Mouse (Mus musculus): Measurements from ENCODE around the gene Ldhc.
A peak's percentile ranks its signal among the peaks of the same experiment; 100 is the strongest.
"Not testable (repeated sequence)": the region's sequence is repeated elsewhere in the genome, so short reads cannot be mapped to it uniquely, and the experiment has no call there.

Gene Ldhc

DNA sequence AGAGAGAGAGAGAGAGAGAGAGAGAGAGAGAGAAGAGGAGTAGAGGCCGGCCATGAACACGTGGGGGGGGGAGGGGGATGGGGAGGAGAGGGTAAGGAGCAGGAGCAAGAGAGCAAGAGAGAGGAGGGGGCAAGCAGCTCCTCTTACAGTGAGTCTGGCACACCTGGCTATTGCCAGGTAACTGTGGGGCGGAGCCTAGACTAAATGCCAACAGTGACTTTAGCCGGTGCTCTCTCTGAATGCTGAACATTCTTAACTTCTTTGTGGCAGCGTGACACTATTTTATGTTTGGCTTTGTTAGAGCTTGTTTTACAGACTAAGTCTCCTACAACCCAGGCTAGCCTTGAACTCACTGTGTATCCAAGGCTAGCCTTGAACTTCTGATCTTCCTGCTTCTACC lies 18.7 kb upstream of the Ldhc start:
- no peak for DNase-seq (ENCODE audit: low spot score)

DNA sequence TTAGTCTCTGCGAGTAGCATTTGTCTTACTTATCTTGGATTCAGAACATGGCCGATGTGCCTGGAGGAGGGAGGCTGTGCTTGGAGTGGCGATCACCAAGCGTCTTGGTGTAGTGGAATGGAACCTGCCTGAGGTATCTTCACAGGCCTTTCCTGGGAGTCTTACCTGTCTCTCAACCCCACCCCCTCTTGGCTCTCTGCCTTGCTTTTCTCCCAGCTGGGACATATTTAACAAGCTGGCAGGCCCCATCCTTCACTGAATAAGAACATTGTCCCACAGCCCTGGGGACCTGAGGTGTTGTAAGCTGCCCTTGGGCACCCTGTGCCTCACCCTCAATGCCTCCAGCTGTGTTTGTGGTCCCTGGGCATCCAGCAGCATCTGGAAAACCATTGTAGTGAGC lies 17.4 kb upstream of the Ldhc start:
- DNase-seq (ENCODE audit: low spot score) = no peak

DNA sequence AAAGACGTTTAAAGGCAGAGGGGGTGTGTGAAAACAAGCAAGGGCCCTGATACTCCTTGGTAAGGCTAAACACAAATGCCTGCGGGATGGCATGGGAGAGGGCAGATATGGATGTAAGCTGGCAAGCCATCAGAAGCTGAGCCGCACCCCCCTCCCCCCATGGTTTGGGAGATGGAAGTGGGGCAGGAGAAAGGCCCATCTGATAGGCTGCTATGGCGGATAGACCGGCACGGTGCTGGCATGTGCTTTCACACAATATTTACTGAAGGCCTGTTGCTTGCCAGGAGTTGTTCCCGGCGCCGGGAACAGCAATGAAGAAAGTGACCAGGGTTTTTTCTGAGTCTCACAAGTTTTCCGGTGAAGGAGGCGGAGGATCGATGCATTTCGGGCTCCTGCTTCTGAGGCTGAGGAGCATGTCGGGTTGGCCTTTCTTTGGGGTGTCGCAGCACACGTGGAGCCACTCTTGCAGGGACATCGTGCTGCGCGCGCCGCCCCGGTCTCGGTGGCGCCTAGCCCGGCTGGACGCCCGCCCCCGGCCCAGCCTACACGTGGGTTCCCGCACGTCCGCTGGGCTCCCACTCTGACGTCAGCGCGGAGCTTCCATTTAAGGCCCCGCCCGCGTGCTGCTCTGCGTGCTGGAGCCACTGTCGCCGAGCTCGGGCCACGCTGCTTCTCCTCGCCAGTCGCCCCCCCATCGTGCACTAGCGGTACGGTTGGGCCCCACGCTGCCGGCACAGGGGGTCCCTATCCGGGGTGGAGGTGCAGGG lies 15.6 kb upstream of the Ldhc start:
- DNase-seq (ENCODE audit: low spot score) = peak; percentile 87

DNA sequence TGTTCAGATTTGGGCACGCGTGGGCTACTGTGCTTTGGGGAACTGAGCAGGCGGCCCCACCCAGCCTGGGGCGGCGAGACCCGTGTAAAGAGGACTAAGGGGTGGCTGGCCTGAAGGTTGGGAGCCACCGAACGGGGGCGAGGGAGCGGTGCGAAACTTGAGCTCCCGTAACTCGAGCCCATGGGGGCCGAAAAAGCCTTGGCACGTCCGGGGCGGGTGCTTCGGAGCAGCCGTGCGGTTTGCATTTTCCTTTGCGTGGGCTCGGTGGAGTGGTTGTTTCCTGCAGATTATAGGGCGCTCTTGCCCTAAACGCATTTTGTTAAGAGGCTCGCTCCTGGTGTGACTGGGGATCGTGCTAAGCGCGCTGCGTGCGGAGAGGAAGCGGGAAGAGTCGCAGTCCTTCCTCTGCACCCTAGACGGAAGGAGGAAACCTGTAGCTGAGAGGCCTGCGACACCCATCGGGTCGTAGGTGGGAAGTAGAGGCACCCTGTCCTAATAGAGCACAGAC lies 15.0 kb upstream of the Ldhc start:
- DNase-seq (ENCODE audit: low spot score) = no peak

DNA sequence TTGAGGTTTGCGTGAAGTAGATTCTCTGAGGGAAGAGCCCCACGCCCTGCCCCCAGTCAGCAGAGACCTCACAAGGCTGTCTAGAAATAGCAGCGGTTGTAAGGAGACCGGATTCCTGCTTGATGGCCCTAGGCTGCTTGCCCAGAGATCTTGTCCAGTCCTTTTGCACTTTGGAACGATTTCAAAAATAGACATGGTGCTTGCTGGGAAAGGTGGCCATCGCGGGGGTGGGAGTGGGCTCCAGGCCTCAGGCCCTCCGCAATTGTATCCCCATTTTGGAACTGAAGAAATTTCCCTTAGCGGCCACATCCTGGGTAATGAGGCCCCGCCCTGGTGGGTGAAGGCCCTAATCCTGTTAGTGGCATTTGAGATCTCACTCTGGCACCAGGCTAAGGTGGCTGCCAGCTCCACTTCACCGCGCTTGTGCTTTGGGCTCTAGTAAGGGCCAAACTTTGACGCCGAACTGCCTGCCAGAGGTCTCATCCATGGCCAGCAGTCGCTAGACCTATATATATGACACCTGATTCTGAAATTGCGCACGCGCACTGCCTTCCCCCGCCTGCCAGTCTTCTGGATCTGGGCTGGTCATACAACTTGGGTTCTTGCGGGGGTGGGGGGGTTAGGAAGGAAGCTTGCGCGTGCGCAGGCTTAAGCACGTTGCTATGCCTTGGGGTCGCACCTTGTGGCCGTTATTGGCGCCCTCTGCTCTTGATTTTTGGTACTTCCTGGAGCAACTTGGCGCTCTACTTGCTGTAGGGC lies 14.3 kb upstream of the Ldhc start:
- DNase-seq (ENCODE audit: low spot score) = peak; percentile 11

DNA sequence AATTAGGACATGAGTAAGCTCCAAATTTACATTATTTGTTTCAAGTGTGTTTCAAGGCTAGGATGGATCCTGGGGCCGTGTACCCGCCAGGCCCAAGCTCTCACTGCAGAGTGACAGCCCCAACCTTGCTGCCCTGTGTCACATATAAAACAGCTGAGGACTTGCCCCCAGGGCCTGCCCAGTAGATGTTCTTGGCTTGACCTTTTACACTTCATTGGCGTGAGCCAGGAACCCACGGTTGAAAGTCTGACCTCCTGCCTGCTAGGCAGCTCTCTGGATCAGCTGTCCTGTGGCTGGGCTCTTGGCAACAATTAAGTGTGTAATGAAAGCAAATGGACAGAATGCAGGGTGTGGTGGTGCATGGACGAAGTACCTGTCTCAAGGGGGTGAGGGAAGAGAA lies 11.7 kb upstream of the Ldhc start:
- DNase-seq (ENCODE audit: low spot score) = no peak

DNA sequence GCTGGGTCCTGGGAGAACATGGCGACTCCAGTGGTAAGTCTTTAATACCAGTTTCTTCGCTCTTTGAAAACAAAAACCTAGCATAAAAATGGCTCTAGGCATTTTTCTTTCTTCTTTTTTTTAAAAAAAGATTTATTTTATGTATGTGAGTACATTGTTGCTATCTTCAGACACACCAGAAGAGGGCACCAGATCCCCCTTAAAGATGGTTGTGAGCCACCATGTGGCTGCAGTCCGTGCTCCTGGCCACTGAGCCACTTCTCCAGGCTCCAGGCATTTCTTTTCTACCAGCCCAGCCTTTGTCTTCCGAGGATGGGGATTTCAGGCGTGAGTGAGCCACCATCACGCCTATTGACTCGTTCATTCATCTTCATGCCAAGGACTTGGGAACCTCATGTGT lies 10.0 kb upstream of the Ldhc start:
- no peak for DNase-seq (ENCODE audit: low spot score)

DNA sequence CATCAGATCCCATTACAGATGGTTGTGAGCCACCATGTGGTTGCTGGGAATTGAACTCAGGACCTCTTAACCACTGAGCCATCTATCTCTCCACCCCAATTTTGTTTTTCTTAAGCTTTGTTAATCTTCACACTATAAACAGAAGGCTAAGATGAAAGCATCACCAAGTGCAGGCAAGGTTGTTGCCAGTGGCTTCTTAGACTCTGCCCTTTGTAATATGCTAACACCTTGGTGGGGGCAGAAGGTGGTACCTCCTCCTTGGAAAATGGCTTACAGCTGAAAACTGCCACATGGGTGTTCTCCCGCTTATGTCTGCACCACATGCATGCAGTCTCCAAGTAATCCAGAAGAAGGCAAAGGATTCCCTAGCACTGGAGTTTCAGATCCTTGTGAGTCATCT lies 8.3 kb upstream of the Ldhc start:
- DNase-seq (ENCODE audit: low spot score) = no peak

DNA sequence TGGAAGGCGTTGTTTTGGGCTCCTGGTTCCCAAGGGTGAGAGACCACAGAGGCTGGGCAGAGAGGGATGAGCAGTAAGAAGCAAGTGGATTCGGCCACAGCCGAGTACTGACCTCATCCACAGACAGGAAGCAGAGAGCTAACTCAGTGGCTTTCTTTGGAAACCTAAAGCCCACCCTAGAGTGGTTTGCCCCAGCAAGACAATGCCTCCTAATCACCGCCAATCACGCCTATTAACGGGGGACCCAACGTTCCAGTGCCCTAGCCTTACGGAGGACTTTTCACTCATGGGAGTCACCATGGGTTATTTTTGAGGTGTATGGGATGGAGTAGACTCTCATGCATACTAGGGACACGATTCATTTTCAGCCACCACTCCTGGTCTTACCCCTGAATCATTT lies 7.6 kb upstream of the Ldhc start:
- no peak for DNase-seq (ENCODE audit: low spot score)

DNA sequence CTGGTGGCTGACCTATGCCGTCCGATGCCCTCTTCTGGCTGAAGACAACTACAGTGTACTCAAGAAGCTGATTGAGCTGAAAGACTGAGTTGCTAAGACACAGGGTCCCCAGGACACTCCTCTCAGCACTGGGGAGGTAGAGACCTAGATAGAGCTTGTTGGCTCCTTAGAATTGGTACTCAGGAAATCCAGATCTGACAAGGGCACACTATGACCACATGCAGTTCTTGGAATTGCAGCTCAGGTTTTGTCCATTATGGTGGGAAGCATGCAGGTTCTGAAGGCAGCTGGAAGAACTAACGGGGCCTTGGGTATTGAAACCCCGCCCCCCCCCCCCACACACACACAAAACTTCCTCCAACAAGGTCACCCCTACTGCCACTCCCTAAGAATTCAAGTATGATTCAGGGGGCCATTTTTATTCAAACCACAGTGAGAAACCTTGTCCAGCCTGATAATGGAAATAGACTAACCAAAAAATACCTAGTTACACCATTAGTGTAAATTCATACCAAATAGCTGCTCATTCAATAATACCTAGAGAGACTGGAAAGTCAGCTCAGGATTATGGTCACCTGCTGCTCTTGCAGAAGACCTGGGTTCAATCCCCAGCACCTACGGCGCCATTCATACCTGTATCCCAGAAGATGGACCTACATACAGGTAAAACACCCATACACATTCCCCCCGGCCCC lies 5.0 kb upstream of the Ldhc start:
- DNase-seq (ENCODE audit: low spot score) = no peak

DNA sequence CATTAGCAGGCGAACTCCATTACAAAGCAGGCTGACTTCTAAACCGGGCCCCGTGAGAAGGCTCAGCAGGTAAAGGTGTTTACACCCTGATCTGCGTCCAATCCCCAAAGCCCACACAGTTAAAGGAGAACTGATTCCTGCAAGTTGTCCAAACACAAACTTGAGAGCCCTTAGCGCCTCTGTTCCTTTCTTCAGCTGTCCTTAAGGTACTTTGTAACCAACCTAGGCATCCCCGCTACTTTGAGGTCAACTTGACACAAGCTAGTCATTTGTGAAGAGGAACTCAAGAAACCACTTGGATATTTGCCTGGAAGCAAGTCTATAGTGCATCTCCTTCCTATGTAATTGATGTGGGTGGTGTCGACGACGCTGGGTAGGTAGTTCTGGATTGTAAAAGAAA lies 3.6 kb upstream of the Ldhc start:
- DNase-seq (ENCODE audit: low spot score) = no peak

DNA sequence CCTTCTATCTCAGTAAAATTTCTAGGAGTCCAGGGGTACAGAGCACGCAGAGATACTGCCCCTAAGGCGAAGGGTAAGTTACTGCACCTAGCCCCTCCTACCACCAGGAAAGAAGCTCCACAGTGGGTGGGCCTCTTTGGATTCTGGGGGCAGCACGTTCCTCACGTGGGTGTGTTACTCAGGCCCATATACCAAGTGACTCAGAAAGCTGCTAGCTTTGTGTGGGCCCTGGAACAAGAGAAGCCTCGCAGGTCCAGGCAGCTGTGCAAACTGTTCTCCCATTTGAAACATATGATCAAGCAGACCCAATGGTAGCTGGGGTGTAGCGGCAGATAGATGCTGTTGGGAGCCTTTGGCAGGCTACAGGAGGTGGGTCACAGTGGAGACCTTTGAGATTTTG lies 2.0 kb upstream of the Ldhc start:
- no peak for DNase-seq (ENCODE audit: low spot score)

DNA sequence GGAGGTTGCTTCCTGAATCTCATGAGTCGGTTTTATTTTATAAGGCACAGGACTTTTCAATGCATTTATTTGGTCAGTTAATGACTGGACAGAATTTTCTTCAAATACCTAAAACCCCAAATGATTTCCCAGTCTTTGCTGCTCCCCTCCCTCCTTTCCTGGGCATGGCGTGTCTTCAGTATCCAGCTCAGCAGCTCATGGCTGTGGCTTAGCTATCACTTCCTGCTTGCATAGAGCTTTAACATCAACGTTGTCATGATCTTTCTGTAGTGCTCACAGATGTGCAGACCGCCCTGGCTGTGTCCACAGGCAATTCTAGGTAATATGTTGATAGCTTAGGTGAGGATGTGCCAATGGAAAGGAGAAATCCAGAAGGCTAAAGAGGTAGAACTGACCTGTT lies 11.0 kb downstream of the Ldhc start:
- DNase-seq (ENCODE audit: low spot score) = no peak

DNA sequence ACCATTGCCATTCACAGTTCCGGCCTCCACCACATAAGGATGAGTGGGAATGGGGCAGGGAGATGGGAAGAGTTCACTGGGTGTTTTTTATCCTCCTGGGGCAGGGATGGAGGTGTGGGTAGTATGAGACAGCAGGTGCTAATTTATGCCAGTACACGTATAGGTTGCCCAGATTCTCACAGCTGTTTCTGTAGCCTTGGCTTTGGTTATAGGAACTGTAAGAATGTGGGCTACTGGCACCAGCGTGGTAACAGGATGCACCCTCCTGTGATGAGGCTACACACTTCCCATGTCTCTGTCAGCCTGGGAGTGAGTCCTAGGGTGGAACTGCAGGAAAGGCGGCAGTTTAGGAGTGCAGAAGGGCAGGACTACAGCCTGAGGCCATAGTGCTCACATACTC lies 15.8 kb downstream of the Ldhc start:
- no peak for DNase-seq (ENCODE audit: low spot score)

DNA sequence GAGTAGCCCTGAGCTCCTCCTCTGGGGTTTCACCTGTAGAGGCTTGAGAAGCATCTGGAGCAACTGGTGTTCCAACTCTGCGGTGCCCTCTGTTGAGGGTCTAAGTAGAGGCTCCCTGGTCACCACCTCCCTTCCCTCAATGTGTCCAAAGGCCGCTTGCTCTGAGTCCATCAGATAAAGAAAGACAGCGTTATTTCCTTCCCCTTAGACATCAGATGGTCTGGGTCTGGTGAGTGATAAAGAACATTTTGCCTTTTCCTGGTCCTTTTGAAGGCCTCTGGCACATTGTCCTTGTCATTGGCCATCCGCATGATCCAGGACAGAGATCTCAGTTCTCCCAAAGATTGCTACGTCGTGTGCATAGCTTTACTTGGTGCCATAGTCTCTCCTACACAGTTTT lies 16.3 kb downstream of the Ldhc start:
- DNase-seq (ENCODE audit: low spot score) = no peak

DNA sequence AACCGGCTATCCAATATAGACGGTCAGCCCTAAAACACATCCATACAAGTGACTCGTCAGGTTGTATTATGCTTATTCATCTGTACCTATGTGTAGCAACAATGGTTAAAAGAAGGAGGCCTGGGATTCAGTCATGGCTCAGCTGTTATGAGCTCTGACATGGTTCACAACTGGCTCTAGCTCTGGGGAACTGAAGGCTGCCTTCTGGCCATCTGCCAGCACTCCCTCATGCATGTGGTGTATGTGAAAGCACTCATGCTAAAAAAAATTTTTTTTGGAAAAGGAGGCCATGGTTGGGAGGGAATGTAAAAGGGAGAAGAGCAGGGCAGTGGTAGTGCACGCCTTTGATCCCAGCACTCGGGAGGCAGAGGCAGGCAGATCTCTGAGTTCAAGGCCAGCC lies 18.8 kb downstream of the Ldhc start:
- no peak for DNase-seq (ENCODE audit: low spot score)

DNA sequence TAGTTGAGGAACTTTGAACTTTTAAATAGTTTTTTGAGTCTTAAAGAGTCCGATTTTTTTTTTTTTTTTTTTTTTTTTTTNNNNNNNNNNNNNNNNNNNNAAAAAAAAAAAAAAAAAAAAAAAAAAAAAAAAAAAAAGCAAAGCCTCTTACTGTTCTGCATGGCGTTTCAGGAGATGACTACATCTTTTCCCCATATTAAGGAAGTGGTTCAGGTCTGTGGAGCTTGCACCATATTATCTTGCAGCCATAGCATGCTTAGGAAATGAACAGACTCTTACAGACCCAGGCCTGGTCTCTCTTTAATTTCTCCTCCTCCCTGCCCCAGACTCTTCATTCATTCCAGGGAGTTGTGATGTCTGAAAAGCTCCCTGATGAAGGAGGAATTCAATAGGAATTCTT lies 20.0 kb downstream of the Ldhc start:
- no peak for DNase-seq (ENCODE audit: low spot score)

DNA sequence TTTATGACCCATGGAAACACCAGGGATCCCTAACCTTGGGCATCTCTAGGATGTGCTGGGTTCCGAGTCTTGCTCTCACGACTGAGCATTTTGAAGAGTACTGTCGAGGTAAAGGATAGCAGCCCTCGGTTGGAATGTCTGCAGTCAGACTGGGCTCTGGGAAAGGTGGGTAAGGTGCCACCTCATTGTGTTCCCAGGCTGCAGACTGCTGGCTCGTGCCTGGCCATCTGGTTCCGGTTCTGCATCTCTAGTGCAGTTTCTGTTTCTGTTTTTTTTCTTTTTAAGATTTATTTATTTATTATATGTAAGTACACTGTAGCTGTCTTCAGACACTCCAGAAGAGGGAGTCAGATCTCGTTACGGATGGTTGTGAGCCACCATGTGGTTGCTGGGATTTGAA lies 20.9 kb downstream of the Ldhc start:
- DNase-seq (ENCODE audit: low spot score) = not testable (repeated sequence)

DNA sequence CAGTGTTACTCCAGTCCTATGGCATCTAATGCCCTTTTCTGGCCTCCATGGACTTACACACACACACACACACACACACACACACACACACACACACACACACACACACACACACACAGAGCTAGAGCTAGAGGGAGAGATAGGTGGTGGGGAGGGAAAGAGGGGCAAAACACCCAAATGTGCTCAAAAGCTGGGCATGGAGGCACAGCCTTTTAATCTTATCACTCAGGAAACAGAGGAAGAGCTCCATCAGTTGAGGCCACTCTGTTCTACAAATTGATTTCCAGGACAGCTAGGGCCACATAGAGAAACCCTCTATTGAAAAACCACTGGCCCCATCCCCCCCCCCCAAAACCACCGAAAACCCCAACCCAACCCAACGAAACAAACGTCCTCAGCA lies 22.3 kb downstream of the Ldhc start:
- no peak for DNase-seq (ENCODE audit: low spot score)

DNA sequence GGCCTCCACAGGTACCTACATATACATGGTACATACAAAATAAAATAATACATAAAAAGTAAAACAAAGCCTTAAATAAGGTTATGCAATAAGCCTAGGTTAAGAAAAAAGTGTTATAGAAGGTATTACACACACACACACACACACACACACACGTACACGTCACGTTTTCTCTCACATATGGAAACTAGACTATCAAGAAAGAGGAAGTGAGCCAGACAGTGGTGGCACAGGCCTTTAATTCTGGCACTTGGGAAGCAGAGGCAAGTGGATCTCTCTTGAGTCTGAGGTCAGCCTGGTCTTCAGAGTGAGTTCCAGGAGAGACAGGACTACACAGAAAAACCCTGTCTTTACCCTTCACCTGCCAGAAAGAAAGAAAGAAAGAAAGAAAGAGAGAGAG lies 34.5 kb downstream of the Ldhc start:
- no peak for DNase-seq (ENCODE audit: low spot score)

DNA sequence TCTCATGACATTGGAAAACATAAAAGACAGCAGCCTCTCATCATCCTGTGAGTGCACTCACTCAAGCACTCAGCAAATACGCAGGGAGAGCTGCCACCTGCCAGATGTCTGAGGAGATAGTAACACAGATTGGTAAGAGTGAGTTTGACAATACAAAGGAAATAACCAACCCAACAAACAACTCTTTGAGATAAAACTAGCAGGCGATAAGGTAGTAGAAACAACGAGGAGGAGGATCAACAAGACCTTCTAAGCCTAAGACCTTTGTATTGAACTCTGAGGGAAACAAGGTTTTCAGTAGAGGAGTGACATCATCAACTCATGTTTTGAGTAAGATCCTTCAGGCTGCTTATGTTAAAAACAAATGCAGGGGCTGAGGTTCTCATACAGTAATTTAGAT lies 38.3 kb downstream of the Ldhc start:
- no peak for DNase-seq (ENCODE audit: low spot score)

DNA sequence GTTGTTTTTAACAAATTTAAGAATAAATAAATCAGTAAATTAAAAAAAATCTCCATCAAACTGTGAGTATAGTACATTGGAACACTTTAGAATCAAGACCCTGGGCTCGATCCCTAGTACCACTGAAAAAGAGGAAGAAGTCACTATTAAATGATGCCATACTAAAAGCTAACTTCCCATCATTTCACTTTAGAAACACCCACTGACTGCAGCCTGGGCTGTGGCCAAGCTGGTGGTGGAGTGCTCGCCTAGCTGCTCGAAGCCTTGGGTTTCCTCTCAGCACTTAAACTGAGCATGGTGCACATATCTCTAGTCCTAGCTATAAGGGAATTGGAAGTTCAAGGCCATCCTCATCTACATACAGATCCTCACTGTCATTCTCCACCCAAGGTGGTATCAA lies 50.2 kb downstream of the Ldhc start:
- DNase-seq (ENCODE audit: low spot score) = no peak

DNA sequence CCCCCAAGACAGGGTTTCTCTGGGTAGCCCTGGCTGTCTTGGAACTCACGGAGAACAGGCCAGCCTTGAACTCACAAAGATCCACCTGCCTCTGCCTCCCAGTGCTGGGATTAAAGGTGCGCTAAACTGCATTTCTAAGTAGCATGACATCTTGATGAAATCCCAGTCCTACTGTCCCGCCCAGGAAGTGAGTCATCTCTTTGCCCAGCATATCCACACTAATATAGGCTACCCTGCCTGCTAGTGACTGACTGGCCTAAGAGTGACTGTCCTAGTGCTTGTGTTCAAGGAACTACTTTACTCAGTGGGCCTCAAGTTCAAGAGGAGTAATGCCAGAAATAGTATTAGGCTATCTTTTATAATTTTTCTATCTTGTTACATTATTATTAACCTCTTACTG lies 55.4 kb downstream of the Ldhc start:
- no peak for DNase-seq (ENCODE audit: low spot score)
